Mouse (Mus musculus) liver, adult 10 weeks (tissue): ENCODE results near the gene Olfr972. TPM values are rescaled to one million over a fixed set of nuclear protein-coding genes. Genes with fewer than 3 reads are reported as not detected.

Source experiments
- polyA plus RNA-seq: library from polyadenylated mRNA; stranded (reverse); fragments of 350-450 nt; fragmentation: Illumina TruSeq; extraction: RNeasy Lipid Tissue Mini Kit (QIAGEN cat#74804); gene quantifications from one replicate; pipeline ENCODE4 v1.2.3, GENCODE M21; 2014; ENCODE audit warnings: low read depth, low replicate concordance

The Olfr972 gene
- polyA plus RNA-seq: not detected

GRCm38 (mm10) chr9:39866122-39866521 is at the start of gene Olfr972:
TSS of gene Olfr972 (plus strand) at chr9:39866422.

GRCm38 (mm10) chr9:39836576-39836975 is 29.6 kb upstream of the Olfr972 start, which contains the start of gene Olfr971:
TSS of gene Olfr971 (plus strand) at chr9:39836876.

GRCm38 (mm10) chr9:39907036-39907435 is 40.8 kb downstream of the Olfr972 start, which contains the start of gene Olfr229:
TSS of gene Olfr229 (plus strand) at chr9:39907336.

Other genes with a start within 250 kb of the Olfr972 start
- gene Olfr960, start 245.0 kb upstream of the Olfr972 start, polyA plus RNA-seq: not detected
- gene Olfr961, start 221.3 kb upstream of the Olfr972 start, polyA plus RNA-seq: not detected
- gene Olfr963, start 199.2 kb upstream of the Olfr972 start, polyA plus RNA-seq: not detected
- not detected for gene Olfr149, start 159.3 kb upstream of the Olfr972 start, polyA plus RNA-seq
- gene Olfr965, start 155.1 kb upstream of the Olfr972 start, polyA plus RNA-seq: not detected
- not detected for gene Olfr150, start 135.4 kb upstream of the Olfr972 start, polyA plus RNA-seq
- gene Olfr967, start 120.2 kb upstream of the Olfr972 start, polyA plus RNA-seq: not detected
- not detected for gene Olfr968, start 83.2 kb upstream of the Olfr972 start, polyA plus RNA-seq
- gene Olfr969, start 75.5 kb upstream of the Olfr972 start, polyA plus RNA-seq: not detected
- not detected for gene Olfr970, start 57.6 kb upstream of the Olfr972 start, polyA plus RNA-seq
- not detected for gene Olfr971, start 29.5 kb upstream of the Olfr972 start, polyA plus RNA-seq
- gene Olfr229, start 40.9 kb downstream of the Olfr972 start, polyA plus RNA-seq: not detected
- not detected for gene Olfr974, start 71.1 kb downstream of the Olfr972 start, polyA plus RNA-seq
- not detected for gene Olfr975, start 85.6 kb downstream of the Olfr972 start, polyA plus RNA-seq
- not detected for gene Olfr976, start 94.7 kb downstream of the Olfr972 start, polyA plus RNA-seq
- gene Olfr978, start 125.7 kb downstream of the Olfr972 start, polyA plus RNA-seq: not detected
- not detected for gene Olfr979, start 137.0 kb downstream of the Olfr972 start, polyA plus RNA-seq
- gene Olfr980, start 143.2 kb downstream of the Olfr972 start, polyA plus RNA-seq: not detected
- gene Olfr981, start 155.0 kb downstream of the Olfr972 start, polyA plus RNA-seq: not detected
- not detected for gene Olfr982, start 207.4 kb downstream of the Olfr972 start, polyA plus RNA-seq
- not detected for gene Olfr983, start 227.2 kb downstream of the Olfr972 start, polyA plus RNA-seq
- not detected for gene Olfr984, start 247.8 kb downstream of the Olfr972 start, polyA plus RNA-seq